Mouse (Mus musculus) limb, embryonic 14.5 days (tissue): Measurements from ENCODE around the gene Sec24a. TPM values are rescaled to one million over a fixed set of nuclear protein-coding genes. Genes with fewer than 3 reads are reported as not detected.
A peak's percentile ranks its signal among the peaks of the same experiment; 100 is the strongest.

ENCODE experiments used
- ATAC-seq: fragments of 200-750 bp; cut with Nextera tagmentation; 2 replicates; pipeline ENCODE4 v1.8.0; 2017; ENCODE audit warnings: low read depth, moderate number of reproducible peaks, moderate TSS enrichment; ENCODE audit not compliant: low FRiP score
- DNase-seq: peaks from one replicate; pipeline ENCODE4 v3.0.0-alpha.2; 2015; ENCODE audit warnings: low spot score
- H3K27ac ChIP-seq: fragments of 300-500 bp; sonication (generic); replicated peaks from 2 replicates; pipeline ENCODE4 v1.5.1; 2014; ENCODE audit warnings: low read depth, mild to moderate bottlenecking, low read length, moderate library complexity, mixed read lengths
- H3K27me3 ChIP-seq: fragments of 300-500 bp; sonication (generic); 2 replicates; pipeline ENCODE4 v1.6.1; 2014; ENCODE audit warnings: low read length, mixed read lengths; ENCODE audit not compliant: control insufficient read depth, insufficient read depth
- H3K36me3 ChIP-seq: fragments of 300-500 bp; sonication (generic); 2 replicates; pipeline ENCODE4 v1.6.1; 2014; ENCODE audit warnings: mild to moderate bottlenecking, low read length, moderate library complexity, mixed read lengths; ENCODE audit not compliant: control insufficient read depth, insufficient read depth
- H3K4me1 ChIP-seq: fragments of 300-500 bp; sonication (generic); 2 replicates; pipeline ENCODE4 v1.6.1; 2014; ENCODE audit warnings: antibody characterized with exemption, low read length, mixed read lengths; ENCODE audit not compliant: control insufficient read depth, insufficient read depth
- H3K4me2 ChIP-seq: fragments of 300-500 bp; sonication (generic); replicated peaks from 2 replicates; pipeline ENCODE4 v1.6.1; 2014; ENCODE audit warnings: low read depth, mild to moderate bottlenecking, low read length, moderate library complexity; ENCODE audit not compliant: severe bottlenecking
- H3K4me3 ChIP-seq: fragments of 300-500 bp; sonication (generic); replicated peaks from 2 replicates; pipeline ENCODE4 v1.5.1; 2014; ENCODE audit warnings: low read length
- H3K9ac ChIP-seq: fragments of 300-500 bp; sonication (generic); 2 replicates; pipeline ENCODE4 v1.6.1; 2014; ENCODE audit warnings: mild to moderate bottlenecking, low read depth, low read length, moderate library complexity; ENCODE audit not compliant: severe bottlenecking
- H3K9me3 ChIP-seq: fragments of 300-500 bp; sonication (generic); 2 replicates; pipeline ENCODE4 v1.6.1; 2016; ENCODE audit warnings: low read length; ENCODE audit not compliant: control insufficient read depth
- POLR2A ChIP-seq: fragments of 200-500 bp; IDR thresholded peaks from 2 replicates; pipeline ENCODE4 v1.8.0; 2012; ENCODE audit warnings: inconsistent platforms, mild to moderate bottlenecking, moderate library complexity, borderline replicate concordance; ENCODE audit not compliant: insufficient read depth, insufficient read length; ENCODE audit errors: extremely low read depth
- WGBS: fragments of 180-500 bp; shearing (Covaris S2); extraction: QIAGEN DNeasy Blood & Tissue Kit; methylation state at CpG from one replicate; pipeline ENCODE4 v1.1.7; 2014; 5-methylcytosine and 5-hydroxymethylcytosine counted together
- polyA plus RNA-seq, 2 experiments: library from polyadenylated mRNA; depleted of rRNA in 1 of 2; stranded (reverse) in 1 of 2; unstranded in 1 of 2; fragments of >200 nt; fragmentation: Nextera tagmentation in 1 of 2; extraction: Ambion mirVana in 1 of 2; gene quantifications; 2 replicates each; pipeline versions ENCODE4 v1.2.1 to v1.2.3; 2012 to 2014

Gene Sec24a
- polyA plus RNA-seq, 2 experiments = 15.2 to 18.0 TPM

DNA sequence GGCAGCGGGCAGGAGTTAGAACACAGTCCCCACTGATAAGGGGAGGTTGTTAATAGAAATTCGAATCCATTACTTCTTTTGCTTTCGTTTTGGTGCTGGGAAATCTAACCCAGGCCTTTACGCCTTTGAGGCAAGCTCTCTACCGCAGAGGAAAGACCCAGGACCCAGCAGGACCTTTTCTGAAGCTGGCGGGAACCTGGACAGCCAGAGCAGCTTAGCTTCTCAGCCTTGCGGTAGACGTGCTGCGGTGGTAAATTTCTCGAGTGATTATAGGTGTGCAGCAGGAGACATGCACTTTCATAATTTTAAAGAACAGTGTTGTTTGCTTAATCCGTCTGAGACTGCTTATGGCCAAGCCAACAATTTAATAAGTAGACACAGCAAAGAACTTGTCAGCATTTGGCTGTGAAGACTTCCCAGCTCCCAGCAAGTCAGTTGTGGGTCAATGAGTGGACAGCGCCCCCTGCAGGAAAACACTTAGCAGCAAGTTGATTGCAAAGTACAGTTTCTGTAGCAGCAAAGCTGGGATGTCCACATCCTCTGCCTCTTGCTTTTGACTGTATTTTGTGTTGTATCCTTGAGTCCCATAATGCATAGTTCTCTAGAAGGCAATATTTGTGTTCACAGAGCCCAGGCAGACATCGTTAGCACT is 82.0 kb downstream of the Sec24a start:
- Histone ChIP-seq H3K4me3 (no peak overlapping the region), H3K27ac (no peak overlapping the region), H3K36me3 (peaks cover 8% of the 10 kb centered on the region; the same call in 1 of the 2 replicates), H3K4me2 (no peak overlapping the region), H3K27me3 (no peaks in the 10 kb centered on the region), H3K9ac (no peak overlapping the region), H3K9me3 (no peaks in the 10 kb centered on the region), H3K4me1 (no peaks in the 10 kb centered on the region)
- no peak for TF ChIP-seq POLR2A
- WGBS = 33% methylated on average over 13 of the region's 13 CpGs
- ATAC-seq (peak; percentile 62; the same call in 1 of the 2 replicates), DNase-seq (peak; percentile 82)

DNA sequence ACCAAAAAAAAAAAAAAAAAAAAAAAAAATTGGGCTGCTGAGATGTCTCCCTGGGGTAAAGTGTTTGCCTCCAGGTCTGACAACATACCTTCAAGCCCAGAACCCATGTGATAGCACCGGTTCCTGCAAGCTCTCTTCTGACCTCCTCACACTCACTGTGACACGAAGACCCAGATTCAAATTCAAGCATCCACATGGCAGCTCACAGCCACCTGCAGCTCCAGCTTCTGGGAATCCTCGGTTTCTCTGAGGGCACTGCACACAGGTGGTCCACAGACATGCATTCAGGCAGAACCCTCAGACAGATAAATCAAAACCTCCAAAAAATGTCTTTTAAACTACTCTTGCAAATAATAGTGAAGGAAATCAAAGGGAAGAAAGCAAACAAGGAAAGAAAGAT is 84.0 kb downstream of the Sec24a start:
- H3K4me2 ChIP-seq = no peak overlapping the region
- no peak for TF ChIP-seq POLR2A
- DNase-seq (no peak), ATAC-seq (no peak)
- no peaks in the 10 kb centered on the region for H3K27me3 ChIP-seq
- H3K4me1 ChIP-seq = no peaks in the 10 kb centered on the region
- WGBS = 65% methylated on average over 3 of the region's 3 CpGs
- no peak overlapping the region for H3K9ac ChIP-seq
- no peaks in the 10 kb centered on the region for H3K9me3 ChIP-seq
- H3K36me3 ChIP-seq = no peaks in the 10 kb centered on the region
- no peak overlapping the region for H3K27ac ChIP-seq
- no peak overlapping the region for H3K4me3 ChIP-seq

DNA sequence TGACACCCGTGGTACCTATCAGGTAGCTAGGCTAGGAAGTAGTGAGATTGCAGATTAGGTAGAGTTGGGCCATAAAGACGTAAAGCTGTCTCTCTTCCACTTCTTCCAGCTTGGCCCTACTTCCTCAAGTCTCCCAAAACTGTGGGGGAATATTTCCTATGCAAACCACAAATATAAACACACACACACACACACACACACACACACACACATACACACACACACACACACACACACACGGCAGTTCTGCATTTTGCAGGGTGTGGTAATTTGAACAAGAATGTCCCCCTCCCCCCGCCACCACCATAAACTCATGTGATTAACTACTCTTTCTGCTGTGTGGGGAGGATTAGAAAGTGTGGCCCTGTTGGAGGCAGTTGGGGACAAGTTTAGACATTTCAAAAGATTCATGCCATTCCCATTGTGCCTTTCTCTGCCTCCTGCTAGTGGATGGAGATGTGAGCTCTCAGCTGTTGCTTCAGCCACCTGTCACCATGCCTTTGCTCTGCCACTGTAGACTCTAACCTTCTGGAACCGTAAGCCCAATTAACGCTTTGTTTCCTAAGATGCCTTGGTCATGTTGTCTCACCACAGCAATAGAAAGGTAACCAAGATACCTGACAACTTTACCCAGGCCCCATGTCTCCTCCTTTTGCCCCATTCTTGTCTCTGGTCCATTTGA is 85.6 kb downstream of the Sec24a start:
- TF ChIP-seq POLR2A = no peak
- Histone ChIP-seq H3K9ac (no peak overlapping the region), H3K27me3 (no peaks in the 10 kb centered on the region), H3K4me2 (no peak overlapping the region), H3K4me3 (no peak overlapping the region), H3K4me1 (no peaks in the 10 kb centered on the region), H3K36me3 (no peaks in the 10 kb centered on the region), H3K27ac (no peak overlapping the region), H3K9me3 (no peaks in the 10 kb centered on the region)
- WGBS = 48% methylated on average over 6 of the region's 6 CpGs
- no peak for DNase-seq
- ATAC-seq = peak; percentile 21; the same call in 1 of the 2 replicates

GRCm38 (mm10) chr11:51675386-51675785 is 88.0 kb downstream of the Sec24a start:
- H3K36me3 ChIP-seq = no peaks in the 10 kb centered on the region
- no peaks in the 10 kb centered on the region for H3K4me1 ChIP-seq
- WGBS = 88% methylated on average over 5 of the region's 5 CpGs
- ATAC-seq = no peak
- no peak overlapping the region for H3K4me2 ChIP-seq
- H3K27ac ChIP-seq = no peak overlapping the region
- H3K9me3 ChIP-seq = no peaks in the 10 kb centered on the region
- DNase-seq = no peak
- no peak overlapping the region for H3K4me3 ChIP-seq
- no peak overlapping the region for H3K9ac ChIP-seq
- no peaks in the 10 kb centered on the region for H3K27me3 ChIP-seq
- TF ChIP-seq POLR2A = no peak

- no peak overlapping the region for H3K4me2 ChIP-seq
- 0 out of 2 replicates have a peak overlapping the region, but pooled peaks have one; percentile 6 for H3K27ac ChIP-seq
- no peak overlapping the region for H3K9ac ChIP-seq
- no peak overlapping the region for H3K4me3 ChIP-seq
- H3K4me1 ChIP-seq = no peaks in the 10 kb centered on the region
- WGBS = 63% methylated on average over 9 of the region's 9 CpGs
- no peak for TF ChIP-seq POLR2A
- no peaks in the 10 kb centered on the region for H3K9me3 ChIP-seq
- H3K36me3 ChIP-seq = no peaks in the 10 kb centered on the region
- DNase-seq = peak; percentile 42
- no peaks in the 10 kb centered on the region for H3K27me3 ChIP-seq
- peak; percentile 62 for ATAC-seq
These were observed 90.1 kb downstream of the Sec24a start for GRCm38 (mm10) chr11:51673291-51673690.
